Mouse (Mus musculus): Measurements from ENCODE around the gene Nlrp4f. TPM values are rescaled to one million over a fixed set of nuclear protein-coding genes. Genes with fewer than 3 reads are reported as not detected.

Gene Nlrp4f
- 0.18 TPM in 1 of 2 replicates, not detected in the other for polyA plus RNA-seq (2015; fragmentation: Nextera tagmentation; extraction: Ambion mirVana)

GRCm38 (mm10) chr13:65205877-65206276 lies at the start of gene Nlrp4f:
Nlrp4f (minus strand) TSS chr13:65205977.
- Histone ChIP-seq H3K36me3 (no peaks in the 10 kb centered on the region), H3K9ac (replicated peaks) (no peak within 1 kb of the TSS), H3K27ac (replicated peaks) (no peak within 1 kb of the TSS), H3K4me2 (replicated peaks) (no peak within 1 kb of the TSS), H3K4me1 (no peaks in the 10 kb centered on the region), H3K4me3 (no peak within 1 kb of the TSS), H3K27me3 (no peaks in the 10 kb centered on the region), H3K9me3 (no peaks in the 10 kb centered on the region)
- 76% methylated on average over 10 of the region's 10 CpGs for WGBS
- no peak for ATAC-seq (replicated peaks)

GRCm38 (mm10) chr13:65243273-65243672 lies 37.5 kb upstream of the Nlrp4f start:
- peaks cover 19% of the 10 kb centered on the region for H3K36me3 ChIP-seq
- H3K4me2 ChIP-seq (replicated peaks), result no peak overlapping the region
- no peak overlapping the region for H3K9ac ChIP-seq (replicated peaks)
- no peak overlapping the region for H3K27ac ChIP-seq (replicated peaks)
- 96% methylated on average over 4 of the region's 4 CpGs for WGBS
- no peak for ATAC-seq (replicated peaks)
- H3K9me3 ChIP-seq, result peaks cover 22% of the 10 kb centered on the region
- H3K4me3 ChIP-seq, result no peak overlapping the region
- no peaks in the 10 kb centered on the region for H3K27me3 ChIP-seq
- peaks cover 16% of the 10 kb centered on the region for H3K4me1 ChIP-seq

DNA sequence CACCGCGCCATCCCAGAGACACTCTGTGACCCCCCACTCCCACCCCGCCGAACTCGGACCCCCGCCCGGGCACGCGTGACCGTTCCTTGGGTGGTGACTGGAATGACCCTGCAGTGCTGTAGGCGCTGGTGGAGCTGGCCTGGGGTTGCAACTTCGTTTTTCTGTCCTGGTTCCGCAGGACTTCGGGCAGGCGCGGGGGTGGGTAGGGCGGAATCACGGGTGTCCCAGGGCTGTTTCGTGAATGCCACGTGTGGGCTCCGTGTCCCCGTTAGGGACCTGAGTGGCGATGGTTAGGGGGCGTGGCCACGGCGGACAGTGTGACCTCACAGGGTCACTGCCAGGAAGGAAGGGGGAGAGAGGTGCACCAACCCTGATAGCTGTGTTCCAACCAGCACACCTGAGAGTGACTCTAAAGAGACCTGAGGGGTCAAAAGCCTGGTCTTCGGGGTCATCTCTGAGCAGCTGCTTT lies 36.6 kb upstream of the Nlrp4f start:
- peak overlapping the region; percentile 65; the same call in 1 of the 2 replicates for H3K9ac ChIP-seq (replicated peaks)

DNA sequence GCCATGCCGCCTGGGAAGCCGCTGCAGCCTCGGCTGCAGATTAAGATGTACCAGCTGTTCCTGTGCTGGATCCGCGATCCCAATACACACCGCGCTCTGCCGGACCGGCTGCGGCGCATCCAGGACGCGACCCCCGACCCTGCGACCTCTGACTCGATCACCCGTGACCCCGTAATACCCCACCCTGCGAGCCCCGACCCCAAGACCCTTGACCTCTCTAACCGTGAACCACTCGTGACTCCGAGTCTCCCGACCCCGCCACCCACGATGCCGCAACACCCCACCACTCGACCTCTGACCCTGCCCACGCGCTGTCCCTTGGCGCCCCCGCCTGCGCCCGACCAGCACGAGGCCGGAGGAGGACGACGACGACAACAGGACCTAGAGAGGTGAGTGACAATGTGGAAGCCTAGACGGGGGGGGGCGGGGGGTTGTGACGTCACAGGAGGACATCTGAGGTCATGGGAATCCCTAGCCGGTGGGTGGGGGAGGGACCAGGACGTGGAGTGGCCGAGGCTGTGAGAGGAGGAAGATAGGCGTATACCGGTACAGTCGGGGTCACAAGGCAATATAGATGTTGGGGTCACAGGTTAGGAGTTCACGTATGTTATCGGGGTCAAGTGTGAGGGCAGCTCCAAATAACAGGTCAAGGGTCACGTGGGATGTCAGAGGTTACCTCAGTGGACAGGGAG lies 36.0 kb upstream of the Nlrp4f start:
- peaks cover 13% of the 10 kb centered on the region for H3K9me3 ChIP-seq
- WGBS, result 3% methylated on average over 51 of the region's 51 CpGs
- H3K4me2 ChIP-seq (replicated peaks), result peak overlapping the region; percentile 92
- H3K27me3 ChIP-seq, result no peaks in the 10 kb centered on the region
- H3K4me1 ChIP-seq, result peaks cover 16% of the 10 kb centered on the region
- peak overlapping the region; percentile 65 for H3K9ac ChIP-seq (replicated peaks)
- H3K27ac ChIP-seq (replicated peaks), result peak overlapping the region; percentile 93
- peak overlapping the region; percentile 78 for H3K4me3 ChIP-seq
- ATAC-seq (replicated peaks), result no peak; the same call in 1 of the 2 replicates
- peaks cover 11% of the 10 kb centered on the region; the same call in 1 of the 2 replicates for H3K36me3 ChIP-seq

More for the DNA sequence above, 36.6 kb upstream of the Nlrp4f start:
- Histone ChIP-seq H3K9me3 (peaks cover 14% of the 10 kb centered on the region), H3K4me1 (peaks cover 16% of the 10 kb centered on the region), H3K4me3 (peak overlapping the region; percentile 78), H3K36me3 (peaks cover 11% of the 10 kb centered on the region; the same call in 1 of the 2 replicates), H3K27ac (replicated peaks) (no peak overlapping the region), H3K27me3 (no peaks in the 10 kb centered on the region), H3K4me2 (replicated peaks) (peak overlapping the region; percentile 92)
- no peak for ATAC-seq (replicated peaks)
- 41% methylated on average over 27 of the region's 27 CpGs for WGBS

DNA sequence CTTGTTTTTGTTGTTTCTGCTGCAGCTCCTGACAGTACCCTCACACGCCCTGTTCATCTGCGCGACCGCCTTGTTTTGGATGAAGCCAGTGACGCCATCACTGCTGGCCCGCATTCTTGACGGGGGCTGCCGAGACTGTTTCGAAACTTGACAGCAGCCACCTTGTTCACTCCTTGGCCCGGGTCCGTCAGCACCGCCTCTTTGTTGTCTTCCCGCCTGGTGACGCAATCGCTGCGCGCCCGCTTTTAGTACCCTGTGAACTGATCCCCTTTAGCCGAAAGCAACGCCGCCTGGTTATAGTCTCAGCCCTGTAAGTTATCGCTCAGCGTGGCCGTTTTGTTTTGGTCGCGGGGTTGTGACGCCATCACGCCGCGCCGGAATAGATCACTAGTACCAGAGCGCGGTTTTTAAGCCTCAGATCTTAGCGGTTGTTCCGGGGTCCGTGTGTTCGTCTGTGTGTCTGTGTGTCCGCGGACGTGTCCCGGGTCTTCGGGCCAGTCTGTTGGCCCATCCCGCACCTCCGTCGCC lies 35.4 kb upstream of the Nlrp4f start:
- Histone ChIP-seq H3K9ac (replicated peaks) (peak overlapping the region; percentile 65), H3K36me3 (peaks cover 11% of the 10 kb centered on the region; the same call in 1 of the 2 replicates), H3K9me3 (peaks cover 13% of the 10 kb centered on the region), H3K27me3 (no peaks in the 10 kb centered on the region), H3K4me1 (peaks cover 16% of the 10 kb centered on the region), H3K4me3 (peak overlapping the region; percentile 78), H3K27ac (replicated peaks) (peak overlapping the region; percentile 93), H3K4me2 (replicated peaks) (peak overlapping the region; percentile 92)
- peak; percentile 84 for ATAC-seq (replicated peaks)
- under 1% methylated on average over 45 of the region's 45 CpGs for WGBS

DNA sequence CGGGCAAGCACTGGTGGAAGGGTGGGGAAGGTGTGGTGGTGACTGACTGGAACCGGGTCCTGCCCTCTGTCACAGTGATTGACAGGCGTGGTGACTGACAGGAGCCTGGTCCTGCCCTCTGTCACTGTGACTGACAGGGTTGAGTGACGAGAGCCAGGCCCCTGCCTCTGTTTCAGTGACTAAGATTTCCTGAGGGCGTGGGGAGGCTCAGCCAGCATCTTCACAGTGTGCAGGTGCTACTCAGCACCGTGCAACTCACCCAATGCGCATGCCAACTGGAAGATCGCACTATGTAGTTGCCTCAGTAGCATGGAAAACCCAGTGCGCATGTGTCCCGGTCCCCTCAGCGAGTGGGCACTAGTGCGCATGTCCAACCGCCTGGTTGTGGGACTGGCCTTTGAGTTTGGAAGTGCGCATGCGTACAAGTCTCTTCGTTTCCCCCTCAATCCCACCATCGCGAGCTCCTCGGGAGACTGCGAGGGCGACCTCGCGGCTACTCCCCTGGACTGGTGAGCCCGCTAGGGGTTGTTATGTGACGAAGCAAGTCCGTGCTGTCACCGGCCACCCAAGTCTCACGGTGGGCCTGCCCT lies 34.8 kb upstream of the Nlrp4f start:
- Histone ChIP-seq H3K27ac (replicated peaks) (peak overlapping the region; percentile 93), H3K4me3 (peak overlapping the region; percentile 78), H3K36me3 (peaks cover 8% of the 10 kb centered on the region; the same call in 1 of the 2 replicates), H3K4me1 (peaks cover 16% of the 10 kb centered on the region), H3K9me3 (peaks cover 9% of the 10 kb centered on the region; the same call in 1 of the 2 replicates), H3K9ac (replicated peaks) (peak overlapping the region; percentile 65), H3K27me3 (no peaks in the 10 kb centered on the region), H3K4me2 (replicated peaks) (peak overlapping the region; percentile 92)
- ATAC-seq (replicated peaks), result peak; percentile 97
- WGBS, result 1% methylated on average over 28 of the region's 28 CpGs

GRCm38 (mm10) chr13:65237211-65237610 lies 31.4 kb upstream of the Nlrp4f start:
- H3K4me3 ChIP-seq, result no peak overlapping the region
- ATAC-seq (replicated peaks), result no peak
- 83% methylated on average over 9 of the region's 9 CpGs for WGBS

GRCm38 (mm10) chr13:65226657-65227056 lies 20.9 kb upstream of the Nlrp4f start:
- H3K27ac ChIP-seq (replicated peaks), result no peak overlapping the region
- 82% methylated on average over 2 of the region's 2 CpGs for WGBS
- H3K9ac ChIP-seq (replicated peaks), result no peak overlapping the region
- ATAC-seq (replicated peaks), result no peak
- H3K4me1 ChIP-seq, result no peaks in the 10 kb centered on the region
- H3K27me3 ChIP-seq, result no peaks in the 10 kb centered on the region
- no peaks in the 10 kb centered on the region for H3K9me3 ChIP-seq
- no peaks in the 10 kb centered on the region for H3K36me3 ChIP-seq
- no peak overlapping the region for H3K4me2 ChIP-seq (replicated peaks)
- no peak overlapping the region for H3K4me3 ChIP-seq

More at GRCm38 (mm10) chr13:65237211-65237610, 31.4 kb upstream of the Nlrp4f start:
- Histone ChIP-seq H3K27ac (replicated peaks) (no peak overlapping the region), H3K9me3 (0 out of 2 replicates have a peak, but pooled peaks cover 4% of the 10 kb centered on the region), H3K27me3 (no peaks in the 10 kb centered on the region), H3K9ac (replicated peaks) (no peak overlapping the region), H3K4me2 (replicated peaks) (no peak overlapping the region), H3K4me1 (peaks cover 11% of the 10 kb centered on the region), H3K36me3 (no peaks in the 10 kb centered on the region)

DNA sequence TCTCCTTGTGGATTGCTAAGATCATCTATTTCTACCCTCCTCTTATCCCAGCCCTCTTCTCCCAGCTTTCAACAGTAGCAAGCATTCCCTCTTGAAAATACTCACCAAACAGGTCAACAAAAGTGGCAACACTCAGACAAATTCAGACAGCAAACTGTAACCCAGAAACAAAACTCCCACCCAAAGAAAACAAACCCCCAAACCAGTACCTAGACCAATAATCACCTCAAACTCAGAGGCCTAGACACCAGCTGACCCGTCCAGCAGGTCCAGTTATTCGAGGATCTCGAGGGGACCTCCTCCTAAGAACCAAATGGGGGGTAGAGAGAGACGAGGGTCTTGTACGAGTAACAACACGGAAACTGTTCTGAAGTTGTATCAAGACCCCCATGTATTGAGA lies 20.2 kb upstream of the Nlrp4f start:
- no peak for ATAC-seq (replicated peaks)
- no peak overlapping the region for H3K4me3 ChIP-seq
- no peak overlapping the region for H3K4me2 ChIP-seq (replicated peaks)
- no peaks in the 10 kb centered on the region for H3K9me3 ChIP-seq
- H3K9ac ChIP-seq (replicated peaks), result no peak overlapping the region
- H3K27me3 ChIP-seq, result no peaks in the 10 kb centered on the region
- 66% methylated on average over 6 of the region's 6 CpGs for WGBS
- H3K27ac ChIP-seq (replicated peaks), result no peak overlapping the region
- H3K4me1 ChIP-seq, result no peaks in the 10 kb centered on the region
- no peaks in the 10 kb centered on the region for H3K36me3 ChIP-seq

GRCm38 (mm10) chr13:65200667-65201066 lies 5.1 kb downstream of the Nlrp4f start:
- Histone ChIP-seq H3K27me3 (no peaks in the 10 kb centered on the region), H3K9me3 (peaks cover 4% of the 10 kb centered on the region; the same call in 1 of the 2 replicates), H3K27ac (replicated peaks) (no peak overlapping the region), H3K4me2 (replicated peaks) (no peak overlapping the region), H3K9ac (replicated peaks) (no peak overlapping the region), H3K4me3 (no peak overlapping the region), H3K4me1 (no peaks in the 10 kb centered on the region), H3K36me3 (no peaks in the 10 kb centered on the region)
- WGBS, result 83% methylated on average over 1 of the region's 1 CpGs
- no peak for ATAC-seq (replicated peaks)

- Histone ChIP-seq H3K9ac (replicated peaks) (no peak overlapping the region), H3K4me2 (replicated peaks) (no peak overlapping the region), H3K4me1 (no peaks in the 10 kb centered on the region), H3K9me3 (no peaks in the 10 kb centered on the region), H3K36me3 (no peaks in the 10 kb centered on the region), H3K27me3 (no peaks in the 10 kb centered on the region), H3K27ac (replicated peaks) (no peak overlapping the region), H3K4me3 (no peak overlapping the region)
- 0 out of 2 replicates have a peak, but pooled peaks have one; percentile 23 for ATAC-seq (replicated peaks)
- WGBS, result 66% methylated on average over 15 of the region's 15 CpGs
Observed at GRCm38 (mm10) chr13:65176472-65177091, 29.2 kb downstream of the Nlrp4f start.
